Mouse (Mus musculus) small intestine, adult 2 months (tissue): Measurements from ENCODE around the gene Glrx. TPM values are rescaled to one million over a fixed set of nuclear protein-coding genes. Genes with fewer than 3 reads are reported as not detected.

Experiments
- H3K27ac ChIP-seq: fragments of 200-500 bp; 2 replicates; pipeline ENCODE4 v1.5.1; 2012; ENCODE audit warnings: low read depth, low read length, control low read depth, inconsistent platforms; ENCODE audit not compliant: insufficient read depth
- H3K27me3 ChIP-seq: fragments of 200-500 bp; 2 replicates; pipeline ENCODE4 v1.6.1; 2012; ENCODE audit warnings: mild to moderate bottlenecking, moderate library complexity, low read length, inconsistent platforms; ENCODE audit not compliant: control insufficient read depth, insufficient read depth
- H3K36me3 ChIP-seq: fragments of 200-500 bp; 2 replicates; pipeline ENCODE4 v1.6.1; 2012; ENCODE audit warnings: mild to moderate bottlenecking, low read length, control low read depth, inconsistent platforms; ENCODE audit not compliant: control insufficient read depth, insufficient read depth
- H3K4me1 ChIP-seq: fragments of 200-500 bp; 2 replicates; pipeline ENCODE4 v1.6.1; 2012; ENCODE audit warnings: low read length, inconsistent platforms, mixed read lengths; ENCODE audit not compliant: control insufficient read depth, insufficient read depth, insufficient read length
- H3K4me3 ChIP-seq: fragments of 200-500 bp; 2 replicates; pipeline ENCODE4 v1.5.1; 2012; ENCODE audit warnings: low read depth, mild to moderate bottlenecking, control low read depth, inconsistent platforms, low read length, moderate library complexity
- CTCF ChIP-seq: fragments of 200-500 bp; IDR thresholded peaks from 2 replicates; pipeline ENCODE4 v1.5.1; 2012; ENCODE audit warnings: low read depth, mild to moderate bottlenecking, control low read depth, inconsistent platforms, low read length, moderate library complexity, mixed read lengths; ENCODE audit not compliant: insufficient replicate concordance, insufficient read length; ENCODE audit errors: extremely low read depth
- POLR2A ChIP-seq: fragments of 200-500 bp; IDR thresholded peaks from 2 replicates; pipeline ENCODE4 v1.6.1; 2012; ENCODE audit warnings: low read depth, mild to moderate bottlenecking, control low read depth, inconsistent platforms, low read length, moderate library complexity
- WGBS: fragments of 180-500 bp; shearing (Covaris S2); methylation state at CpG from one replicate; pipeline ENCODE4 v1.1.7; 2018; 5-methylcytosine and 5-hydroxymethylcytosine counted together
- polyA plus RNA-seq: library from polyadenylated mRNA; depleted of rRNA; stranded (reverse); fragments of >200 nt; gene quantifications from 2 replicates; pipeline ENCODE4 v1.2.3, GENCODE M21; 2012

Gene Glrx
- polyA plus RNA-seq, 1 experiment, result 205 TPM

- TF ChIP-seq POLR2A (no peak), CTCF (no peak)
- Histone ChIP-seq H3K4me1 (no peaks in the 10 kb centered on the region; the same call in 1 of the 2 replicates), H3K27ac (no peak overlapping the region), H3K4me3 (no peak overlapping the region), H3K27me3 (no peaks in the 10 kb centered on the region), H3K36me3 (no peaks in the 10 kb centered on the region)
- 89% methylated on average over 9 of the region's 9 CpGs for WGBS
Measured at GRCm38 (mm10) chr13:75823201-75823600, 16.5 kb upstream of the Glrx start.

DNA sequence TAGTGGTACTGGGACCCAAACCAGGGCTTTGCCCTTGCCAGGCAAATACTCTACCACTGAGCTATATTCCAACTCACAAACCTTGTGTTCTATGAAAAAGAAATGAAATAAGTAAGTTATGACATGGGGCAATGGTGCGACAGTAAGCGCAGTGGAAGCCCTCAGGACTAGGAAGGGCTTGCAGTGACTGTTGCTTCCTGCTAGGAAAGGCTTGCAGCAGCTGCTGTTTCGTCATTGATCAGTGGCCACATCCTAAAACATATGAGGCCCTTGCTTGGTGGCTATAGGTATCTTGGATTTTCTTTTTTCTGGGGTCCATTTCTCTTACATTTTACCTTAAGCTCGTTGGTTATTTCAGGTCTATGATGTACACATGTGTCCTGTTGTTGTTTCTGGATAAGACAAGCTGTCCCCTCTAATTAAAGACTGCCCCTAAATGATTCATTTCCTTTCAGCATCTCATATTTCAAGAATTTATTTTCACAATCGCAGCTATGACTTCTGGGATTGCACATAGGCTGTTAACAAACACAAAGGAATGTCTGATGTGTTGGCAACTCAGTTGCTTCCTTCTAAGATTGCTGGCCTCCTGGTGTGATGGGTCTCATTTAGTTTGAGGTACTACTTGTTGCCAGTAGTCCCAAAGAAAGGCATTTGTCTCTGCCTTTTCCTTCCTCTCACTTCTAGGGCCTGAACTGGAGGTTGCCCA lies 14.9 kb upstream of the Glrx start:
- Histone ChIP-seq H3K27ac (0 out of 2 replicates have a peak overlapping the region, but pooled peaks have one; percentile 16), H3K4me3 (no peak overlapping the region), H3K36me3 (no peaks in the 10 kb centered on the region), H3K27me3 (no peaks in the 10 kb centered on the region), H3K4me1 (no peaks in the 10 kb centered on the region; the same call in 1 of the 2 replicates)
- WGBS, result 82% methylated on average over 5 of the region's 5 CpGs
- TF ChIP-seq CTCF, result no peak
- TF ChIP-seq POLR2A, result no peak

DNA sequence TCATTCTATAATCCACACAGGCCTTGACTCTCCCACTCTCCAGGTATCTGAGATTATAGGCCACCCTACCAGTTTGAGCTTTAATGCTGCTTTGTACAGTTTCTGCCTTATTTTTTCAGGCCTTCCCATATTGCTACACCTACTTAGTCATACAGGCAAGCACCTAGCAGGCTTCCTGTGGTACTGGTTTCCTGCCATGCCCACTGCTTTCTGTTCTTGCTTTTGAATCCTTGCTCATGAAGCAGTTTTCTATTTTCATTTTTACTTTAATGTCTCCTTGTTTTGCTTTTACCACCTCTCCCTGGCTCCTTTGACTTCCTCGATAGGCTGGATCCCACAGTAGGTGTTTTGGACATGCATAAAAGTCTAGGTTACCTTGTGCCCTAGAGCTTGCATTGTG lies 14.3 kb upstream of the Glrx start:
- WGBS, result 90% methylated on average over 1 of the region's 1 CpGs
- no peak for TF ChIP-seq CTCF
- no peak for TF ChIP-seq POLR2A
- no peaks in the 10 kb centered on the region for H3K36me3 ChIP-seq
- H3K4me1 ChIP-seq, result no peaks in the 10 kb centered on the region; the same call in 1 of the 2 replicates
- H3K4me3 ChIP-seq, result no peak overlapping the region
- H3K27ac ChIP-seq, result 0 out of 2 replicates have a peak overlapping the region, but pooled peaks have one; percentile 16
- H3K27me3 ChIP-seq, result no peaks in the 10 kb centered on the region

GRCm38 (mm10) chr13:75830708-75831107 lies 9.0 kb upstream of the Glrx start:
- H3K27ac ChIP-seq, result no peak overlapping the region
- TF ChIP-seq POLR2A, result no peak
- no peak for TF ChIP-seq CTCF
- 100% methylated on average over 1 of the region's 1 CpGs for WGBS
- no peaks in the 10 kb centered on the region for H3K27me3 ChIP-seq
- H3K36me3 ChIP-seq, result no peaks in the 10 kb centered on the region
- no peak overlapping the region for H3K4me3 ChIP-seq
- H3K4me1 ChIP-seq, result peaks cover 17% of the 10 kb centered on the region; the same call in 1 of the 2 replicates

DNA sequence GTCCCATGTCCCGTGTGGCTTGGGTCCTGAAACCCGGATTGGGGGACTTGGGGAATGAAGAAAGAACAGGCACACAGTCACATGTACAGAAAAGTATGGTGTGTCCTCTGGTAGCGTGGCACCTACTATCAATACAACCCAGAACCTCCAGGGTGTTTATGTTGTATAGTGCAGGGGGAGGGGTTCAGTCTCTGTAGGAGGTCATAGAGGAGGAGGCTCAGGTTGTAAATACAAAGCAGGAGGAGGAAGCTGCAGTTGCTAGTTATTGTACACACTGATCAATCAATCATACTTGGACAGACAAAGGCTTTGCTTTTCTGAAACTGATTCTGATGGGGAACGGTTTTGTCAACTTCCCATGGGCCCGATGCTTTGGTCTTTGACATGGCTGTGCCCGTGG lies 8.0 kb upstream of the Glrx start:
- 43% methylated on average over 6 of the region's 6 CpGs for WGBS

DNA sequence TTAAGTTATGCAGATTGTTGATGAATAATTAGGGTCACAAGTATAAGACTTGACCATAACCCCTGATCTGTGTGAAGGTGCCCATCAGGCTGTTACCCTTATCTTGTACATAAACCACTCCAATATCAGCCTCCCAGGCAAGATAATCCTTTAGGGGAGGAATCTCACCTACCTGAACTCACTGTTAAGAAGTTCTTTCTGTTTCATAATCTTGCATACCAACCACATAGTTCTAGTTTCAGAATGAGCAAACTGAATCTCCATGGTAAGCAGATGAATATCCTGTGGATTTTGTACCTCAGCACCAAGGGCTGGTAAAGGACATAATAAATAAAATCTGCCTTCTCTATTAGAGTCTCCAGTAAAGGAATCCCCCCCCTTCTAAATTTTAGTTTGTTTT lies 7.0 kb upstream of the Glrx start:
- TF ChIP-seq CTCF (no peak), POLR2A (no peak)
- H3K27ac ChIP-seq, result peak overlapping the region; percentile 57; the same call in 1 of the 2 replicates
- no peaks in the 10 kb centered on the region for H3K36me3 ChIP-seq
- H3K4me3 ChIP-seq, result no peak overlapping the region
- H3K27me3 ChIP-seq, result no peaks in the 10 kb centered on the region
- H3K4me1 ChIP-seq, result peaks cover 30% of the 10 kb centered on the region; the same call in 1 of the 2 replicates

More for the DNA sequence above, 8.0 kb upstream of the Glrx start:
- no peak overlapping the region for H3K4me3 ChIP-seq
- peak overlapping the region; percentile 22; the same call in 1 of the 2 replicates for H3K27ac ChIP-seq
- no peaks in the 10 kb centered on the region for H3K27me3 ChIP-seq
- H3K36me3 ChIP-seq, result no peaks in the 10 kb centered on the region
- peaks cover 23% of the 10 kb centered on the region; the same call in 1 of the 2 replicates for H3K4me1 ChIP-seq
- TF ChIP-seq POLR2A (no peak), CTCF (no peak)

GRCm38 (mm10) chr13:75833499-75833898 lies 6.2 kb upstream of the Glrx start:
- TF ChIP-seq CTCF, result no peak
- no peak for TF ChIP-seq POLR2A
- H3K4me3 ChIP-seq, result no peak overlapping the region
- H3K27ac ChIP-seq, result peak overlapping the region; percentile 50
- H3K27me3 ChIP-seq, result no peaks in the 10 kb centered on the region
- H3K36me3 ChIP-seq, result no peaks in the 10 kb centered on the region
- H3K4me1 ChIP-seq, result peaks cover 33% of the 10 kb centered on the region; the same call in 1 of the 2 replicates
